Mouse (Mus musculus) neural tube, embryonic 15.5 days (tissue): ENCODE data around the gene Per2. TPM values are rescaled to one million over a fixed set of nuclear protein-coding genes. Genes with fewer than 3 reads are reported as not detected.

ENCODE experiments used
- ATAC-seq: fragments of 200-750 bp; cut with Nextera tagmentation; 2 replicates; pipeline ENCODE4 v1.8.0; 2017; ENCODE audit warnings: mild to moderate bottlenecking, moderate TSS enrichment, moderate library complexity; ENCODE audit not compliant: low FRiP score
- H3K27ac ChIP-seq: fragments of 300-500 bp; sonication (generic); replicated peaks from 2 replicates; pipeline ENCODE4 v1.5.1; 2015; ENCODE audit warnings: mild to moderate bottlenecking, inconsistent platforms
- H3K27me3 ChIP-seq: fragments of 300-500 bp; sonication (generic); replicated peaks from 2 replicates; pipeline ENCODE4 v1.6.1; 2015; ENCODE audit warnings: inconsistent platforms
- H3K36me3 ChIP-seq: fragments of 300-500 bp; sonication (generic); 2 replicates; pipeline ENCODE4 v1.6.1; 2015; ENCODE audit warnings: inconsistent platforms
- H3K4me1 ChIP-seq: fragments of 300-500 bp; sonication (generic); 2 replicates; pipeline ENCODE4 v1.6.1; 2015; ENCODE audit warnings: inconsistent platforms
- H3K4me2 ChIP-seq: fragments of 300-500 bp; sonication (generic); 2 replicates; pipeline ENCODE4 v1.6.1; 2015; ENCODE audit warnings: inconsistent platforms, mild to moderate bottlenecking, moderate library complexity
- H3K4me3 ChIP-seq: fragments of 300-500 bp; sonication (generic); replicated peaks from 2 replicates; pipeline ENCODE4 v1.5.1; 2015; ENCODE audit warnings: mild to moderate bottlenecking, inconsistent platforms
- H3K9ac ChIP-seq: fragments of 300-500 bp; sonication (generic); replicated peaks from 2 replicates; pipeline ENCODE4 v1.6.1; 2015; ENCODE audit warnings: mild to moderate bottlenecking, inconsistent platforms
- H3K9me3 ChIP-seq: fragments of 300-500 bp; sonication (generic); replicated peaks from 2 replicates; pipeline ENCODE4 v1.6.1; 2016; ENCODE audit warnings: inconsistent platforms
- WGBS: fragments of 180-500 bp; shearing (Covaris S2); methylation state at CpG from one replicate; pipeline ENCODE4 v1.1.7; 2015; ENCODE audit warnings: mixed read lengths; 5-methylcytosine and 5-hydroxymethylcytosine counted together
- polyA plus RNA-seq: library from polyadenylated mRNA; unstranded; fragments of >200 nt; fragmentation: Nextera tagmentation; extraction: Ambion mirVana; gene quantifications from 2 replicates; pipeline ENCODE4 v1.2.1, GENCODE M21; 2015

Per2 gene
- polyA plus RNA-seq, 1 experiment from 2014 or later, result 5.3 TPM

- ATAC-seq, result peak; percentile 6
Measured at GRCm38 (mm10) chr1:91458223-91458861, 782 bp downstream of the Per2 start.

DNA sequence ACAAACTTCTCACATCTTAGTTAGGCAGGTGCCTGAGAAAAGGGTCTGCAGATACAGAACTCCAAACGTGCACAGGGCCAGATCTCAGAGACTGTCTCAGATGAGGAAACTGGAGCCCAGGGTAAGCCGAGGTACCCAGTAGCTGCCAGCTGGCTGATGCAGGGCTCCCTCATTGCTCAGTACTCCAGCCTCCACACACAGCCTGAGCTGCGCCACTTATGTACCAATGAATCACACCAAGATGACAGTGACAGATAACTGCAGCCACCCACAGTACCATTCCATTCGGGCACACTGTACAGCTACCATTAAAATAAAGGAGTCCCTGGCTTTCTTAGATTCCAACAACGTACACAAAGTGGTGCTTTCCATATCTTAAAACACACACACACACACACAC is 1.4 kb downstream of the Per2 start:
- Histone ChIP-seq H3K4me2 (peak overlapping the region; percentile 87), H3K9me3 (no peaks in the 10 kb centered on the region), H3K27ac (peak overlapping the region; percentile 28; the same call in 1 of the 2 replicates), H3K36me3 (no peaks in the 10 kb centered on the region), H3K4me3 (peak overlapping the region; percentile 88), H3K27me3 (0 out of 2 replicates have a peak, but pooled peaks cover 3% of the 10 kb centered on the region), H3K9ac (peak overlapping the region; percentile 79; the same call in 1 of the 2 replicates), H3K4me1 (peaks cover 53% of the 10 kb centered on the region)
- no peak for ATAC-seq
- WGBS, result 57% methylated on average over 5 of the region's 5 CpGs

More at GRCm38 (mm10) chr1:91458223-91458861, 782 bp downstream of the Per2 start:
- H3K4me2 ChIP-seq, result peak overlapping the region; percentile 87
- H3K9me3 ChIP-seq, result no peaks in the 10 kb centered on the region
- WGBS, result 17% methylated on average over 8 of the region's 8 CpGs
- H3K9ac ChIP-seq, result peak overlapping the region; percentile 79
- peaks cover 53% of the 10 kb centered on the region for H3K4me1 ChIP-seq
- 0 out of 2 replicates have a peak, but pooled peaks cover 3% of the 10 kb centered on the region for H3K27me3 ChIP-seq
- H3K36me3 ChIP-seq, result no peaks in the 10 kb centered on the region
- peak overlapping the region; percentile 88 for H3K4me3 ChIP-seq
- H3K27ac ChIP-seq, result peak overlapping the region; percentile 85

- H3K27ac ChIP-seq, result 0 out of 2 replicates have a peak overlapping the region, but pooled peaks have one; percentile 28
- WGBS, result 83% methylated on average over 4 of the region's 4 CpGs
- H3K4me2 ChIP-seq, result peak overlapping the region; percentile 87
- H3K4me3 ChIP-seq, result no peak overlapping the region
- 0 out of 2 replicates have a peak, but pooled peaks cover 3% of the 10 kb centered on the region for H3K27me3 ChIP-seq
- no peaks in the 10 kb centered on the region for H3K9me3 ChIP-seq
- no peak for ATAC-seq
- H3K9ac ChIP-seq, result no peak overlapping the region
- H3K4me1 ChIP-seq, result peaks cover 53% of the 10 kb centered on the region
- H3K36me3 ChIP-seq, result no peaks in the 10 kb centered on the region
Measured at GRCm38 (mm10) chr1:91457116-91457515, 2.0 kb downstream of the Per2 start.

DNA sequence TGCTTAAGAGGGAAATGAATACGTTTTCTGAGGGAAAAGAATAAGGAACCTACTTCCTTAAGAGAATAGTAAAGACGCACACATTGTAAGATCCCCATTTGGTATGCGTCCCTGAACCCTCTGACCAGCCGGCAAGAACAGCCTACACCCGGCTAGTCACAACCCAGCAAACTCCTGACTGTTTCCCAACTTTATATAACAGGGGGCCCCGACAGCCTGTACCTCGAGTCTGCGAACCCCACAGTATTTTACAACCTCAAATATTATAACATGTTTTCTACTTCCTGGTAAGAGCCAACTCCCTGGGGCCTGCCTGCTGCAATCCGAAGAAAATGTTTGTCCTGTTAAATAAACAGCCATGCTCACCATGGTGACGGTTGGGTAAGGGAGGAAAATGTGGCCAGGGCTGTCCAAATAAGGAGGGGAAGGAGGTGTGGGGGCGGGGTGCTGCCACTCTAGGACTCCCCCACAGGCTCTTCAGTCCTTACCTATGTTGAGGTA is 2.8 kb downstream of the Per2 start:
- Histone ChIP-seq H3K36me3 (no peaks in the 10 kb centered on the region), H3K4me1 (peaks cover 57% of the 10 kb centered on the region), H3K27ac (peak overlapping the region; percentile 72), H3K4me2 (peak overlapping the region; percentile 87), H3K27me3 (0 out of 2 replicates have a peak, but pooled peaks cover 3% of the 10 kb centered on the region), H3K9me3 (no peaks in the 10 kb centered on the region), H3K4me3 (no peak overlapping the region), H3K9ac (0 out of 2 replicates have a peak overlapping the region, but pooled peaks have one; percentile 17)
- 27% methylated on average over 11 of the region's 11 CpGs for WGBS
- no peak for ATAC-seq

DNA sequence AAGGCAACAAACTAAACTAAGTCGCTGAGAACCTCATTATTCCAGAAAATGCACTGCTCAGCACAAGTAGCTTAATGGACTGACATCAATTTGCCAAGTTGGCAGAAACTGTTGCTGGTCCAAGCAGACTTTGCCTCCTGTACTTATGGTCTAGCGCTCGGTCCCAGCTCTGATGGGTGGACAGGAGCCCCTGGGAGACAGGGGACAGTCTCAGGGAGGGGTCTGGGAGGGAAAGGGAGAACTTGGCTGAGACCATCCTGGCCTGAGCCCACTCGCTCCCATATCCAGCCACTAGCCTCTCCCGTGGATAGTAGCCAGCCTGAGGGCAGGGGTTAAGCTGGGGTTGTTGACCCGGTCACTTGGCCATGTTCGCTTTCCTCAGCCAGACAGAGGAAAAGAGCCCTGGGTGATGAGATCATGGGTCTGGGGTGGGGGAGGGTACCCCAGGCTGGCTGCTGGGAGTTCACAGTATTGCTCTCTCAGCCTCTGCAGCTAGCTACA is 3.4 kb downstream of the Per2 start:
- H3K9ac ChIP-seq, result 0 out of 2 replicates have a peak overlapping the region, but pooled peaks have one; percentile 17
- H3K4me3 ChIP-seq, result no peak overlapping the region

GRCm38 (mm10) chr1:91454927-91455326 is 4.2 kb downstream of the Per2 start:
- Histone ChIP-seq H3K9ac (no peak overlapping the region), H3K4me3 (no peak overlapping the region), H3K36me3 (peaks cover 4% of the 10 kb centered on the region), H3K4me1 (peaks cover 52% of the 10 kb centered on the region), H3K9me3 (no peaks in the 10 kb centered on the region), H3K4me2 (peak overlapping the region; percentile 87; the same call in 1 of the 2 replicates), H3K27ac (peak overlapping the region; percentile 72; the same call in 1 of the 2 replicates), H3K27me3 (0 out of 2 replicates have a peak, but pooled peaks cover 3% of the 10 kb centered on the region)
- WGBS, result 94% methylated on average over 3 of the region's 3 CpGs
- ATAC-seq, result no peak

More for the DNA sequence above, 3.4 kb downstream of the Per2 start:
- H3K9me3 ChIP-seq, result no peaks in the 10 kb centered on the region
- H3K36me3 ChIP-seq, result no peaks in the 10 kb centered on the region
- H3K4me1 ChIP-seq, result peaks cover 58% of the 10 kb centered on the region
- WGBS, result 28% methylated on average over 7 of the region's 7 CpGs
- 0 out of 2 replicates have a peak, but pooled peaks cover 3% of the 10 kb centered on the region for H3K27me3 ChIP-seq
- peak overlapping the region; percentile 72 for H3K27ac ChIP-seq
- H3K4me2 ChIP-seq, result peak overlapping the region; percentile 87
- no peak for ATAC-seq

DNA sequence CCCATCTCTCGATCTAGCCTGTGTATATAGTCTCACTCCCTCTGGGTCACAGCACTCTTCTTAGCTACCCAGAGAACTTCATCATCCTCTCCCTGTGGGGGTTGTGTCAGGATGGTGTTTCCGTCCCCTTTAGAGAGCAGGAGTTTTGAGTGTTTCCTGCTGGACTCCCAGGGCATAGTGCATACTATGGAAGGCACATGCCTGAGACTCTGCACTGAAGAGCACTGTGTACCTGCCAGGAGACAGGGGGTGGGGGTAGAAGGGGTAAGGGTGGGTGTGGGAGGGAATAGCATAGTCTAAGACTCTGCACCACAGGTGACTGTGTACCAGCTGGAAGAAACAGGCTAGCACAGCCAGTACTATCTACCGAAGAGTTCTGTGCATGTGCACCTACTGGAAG is 4.8 kb downstream of the Per2 start:
- H3K27me3 ChIP-seq, result 0 out of 2 replicates have a peak, but pooled peaks cover 3% of the 10 kb centered on the region
- ATAC-seq, result no peak
- H3K4me2 ChIP-seq, result no peak overlapping the region
- H3K4me1 ChIP-seq, result peaks cover 48% of the 10 kb centered on the region
- 90% methylated on average over 3 of the region's 3 CpGs for WGBS
- peaks cover 10% of the 10 kb centered on the region for H3K36me3 ChIP-seq
- H3K4me3 ChIP-seq, result no peak overlapping the region
- no peak overlapping the region for H3K27ac ChIP-seq
- H3K9ac ChIP-seq, result no peak overlapping the region
- no peaks in the 10 kb centered on the region for H3K9me3 ChIP-seq

DNA sequence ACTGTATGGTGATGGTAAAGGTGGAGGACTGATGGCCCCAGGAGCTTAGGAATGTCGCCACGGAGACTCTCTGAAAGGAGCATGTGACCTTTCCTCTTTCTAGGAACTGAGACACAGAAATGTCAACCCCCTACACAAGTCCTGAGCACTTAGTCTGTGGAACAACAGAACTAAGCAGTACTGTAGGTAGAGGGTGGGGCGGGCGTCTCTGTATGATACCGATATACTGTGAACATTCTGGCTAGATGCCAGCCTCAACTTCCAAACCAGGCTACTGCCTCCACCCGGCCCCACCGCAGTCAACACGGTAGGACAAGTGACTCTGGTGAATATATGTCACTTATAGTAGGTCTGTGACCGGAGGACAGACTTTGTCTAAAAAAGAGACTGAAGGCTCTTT is 5.2 kb downstream of the Per2 start:
- peaks cover 48% of the 10 kb centered on the region for H3K4me1 ChIP-seq

GRCm38 (mm10) chr1:91451547-91452084 is 7.5 kb downstream of the Per2 start:
- no peak overlapping the region for H3K4me2 ChIP-seq
- H3K36me3 ChIP-seq, result peaks cover 36% of the 10 kb centered on the region
- ATAC-seq, result no peak
- 78% methylated on average over 5 of the region's 5 CpGs for WGBS
- H3K4me3 ChIP-seq, result no peak overlapping the region
- H3K4me1 ChIP-seq, result peaks cover 26% of the 10 kb centered on the region
- H3K9me3 ChIP-seq, result no peaks in the 10 kb centered on the region
- no peaks in the 10 kb centered on the region for H3K27me3 ChIP-seq
- no peak overlapping the region for H3K9ac ChIP-seq
- no peak overlapping the region for H3K27ac ChIP-seq

More for the DNA sequence above, 5.2 kb downstream of the Per2 start:
- Histone ChIP-seq H3K36me3 (peaks cover 12% of the 10 kb centered on the region), H3K9ac (no peak overlapping the region), H3K4me3 (no peak overlapping the region), H3K27me3 (0 out of 2 replicates have a peak, but pooled peaks cover 3% of the 10 kb centered on the region), H3K27ac (no peak overlapping the region), H3K4me2 (no peak overlapping the region), H3K9me3 (no peaks in the 10 kb centered on the region)
- no peak for ATAC-seq
- WGBS, result 85% methylated on average over 9 of the region's 9 CpGs

- Histone ChIP-seq H3K27me3 (no peaks in the 10 kb centered on the region), H3K4me1 (peaks cover 19% of the 10 kb centered on the region), H3K4me2 (no peak overlapping the region), H3K36me3 (peaks cover 36% of the 10 kb centered on the region), H3K9me3 (no peaks in the 10 kb centered on the region), H3K9ac (no peak overlapping the region), H3K27ac (no peak overlapping the region), H3K4me3 (no peak overlapping the region)
- 89% methylated on average over 5 of the region's 5 CpGs for WGBS
- no peak for ATAC-seq
Measured at GRCm38 (mm10) chr1:91450851-91451250, 8.3 kb downstream of the Per2 start.

DNA sequence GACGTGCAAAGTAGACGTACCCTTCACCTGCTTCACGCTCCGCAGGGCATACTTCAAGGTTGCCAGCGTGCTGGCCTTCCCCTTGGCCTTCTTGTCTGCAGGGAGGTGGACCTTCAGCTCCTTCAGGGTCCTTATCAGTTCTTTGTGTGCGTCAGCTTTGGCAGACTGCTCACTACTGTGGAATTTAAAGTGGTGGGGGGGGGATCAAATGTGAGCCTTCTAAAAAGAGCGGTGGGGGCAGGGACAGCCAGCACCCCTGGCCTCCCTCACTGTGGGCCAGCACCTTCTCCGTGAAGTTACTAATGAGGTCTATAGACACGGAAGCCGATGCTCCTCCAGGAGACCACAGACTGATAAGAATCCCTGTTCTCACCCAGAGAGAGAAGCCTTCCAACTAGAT is 10.4 kb downstream of the Per2 start:
- Histone ChIP-seq H3K36me3 (peaks cover 50% of the 10 kb centered on the region), H3K9me3 (no peaks in the 10 kb centered on the region)
- WGBS, result 93% methylated on average over 10 of the region's 10 CpGs

More for the DNA sequence above, 10.4 kb downstream of the Per2 start:
- no peak overlapping the region for H3K27ac ChIP-seq
- ATAC-seq, result no peak
- no peak overlapping the region for H3K4me2 ChIP-seq
- H3K4me1 ChIP-seq, result peaks cover 5% of the 10 kb centered on the region; the same call in 1 of the 2 replicates
- no peak overlapping the region for H3K9ac ChIP-seq
- H3K4me3 ChIP-seq, result no peak overlapping the region
- H3K27me3 ChIP-seq, result no peaks in the 10 kb centered on the region
